Mouse (Mus musculus) lung, adult 2 months (tissue): ENCODE data around the gene Adamts4. TPM values are rescaled to one million over a fixed set of nuclear protein-coding genes. Genes with fewer than 3 reads are reported as not detected.
"Not testable (repeated sequence)": the region's sequence is repeated elsewhere in the genome, so short reads cannot be mapped to it uniquely, and the experiment has no call there.

Experiments
- DNase-seq: peaks from one replicate; pipeline ENCODE4 v3.0.0; 2022
- H3K4me1 ChIP-seq: fragments of 200-500 bp; 2 replicates; pipeline ENCODE4 v1.6.1; 2011; ENCODE audit warnings: low read length; ENCODE audit not compliant: control insufficient read depth, insufficient read depth
- H3K4me3 ChIP-seq: fragments of 200-500 bp; replicated peaks from 2 replicates; pipeline ENCODE3; 2011; ENCODE audit warnings: low read depth, mild to moderate bottlenecking, control low read depth, low read length; ENCODE audit errors: extremely low read depth
- CTCF ChIP-seq: fragments of 200-500 bp; IDR thresholded peaks from 2 replicates; pipeline ENCODE4 v1.5.1; 2011; ENCODE audit warnings: mild to moderate bottlenecking, low read length, control low read depth; ENCODE audit not compliant: insufficient read depth
- POLR2A ChIP-seq: fragments of 200-500 bp; IDR thresholded peaks from 2 replicates; pipeline ENCODE4 v1.6.1; 2011; ENCODE audit warnings: low read depth, mild to moderate bottlenecking, control low read depth, low read length, borderline replicate concordance; ENCODE audit errors: extremely low read depth
- WGBS: fragments of 180-500 bp; shearing (Covaris S2); methylation state at CpG from one replicate; pipeline ENCODE4 v1.1.7; 2018; 5-methylcytosine and 5-hydroxymethylcytosine counted together
- polyA plus RNA-seq: library from polyadenylated mRNA; depleted of rRNA; stranded (reverse); fragments of >200 nt; gene quantifications from 2 replicates; pipeline ENCODE4 v1.2.3, GENCODE M21; 2012

Adamts4 gene
- polyA plus RNA-seq, 1 experiment = 1.3 TPM

- no peak for DNase-seq
- no peaks in the 10 kb centered on the region for H3K4me1 ChIP-seq
- TF ChIP-seq CTCF = no peak
- TF ChIP-seq POLR2A = no peak
- 57% methylated on average over 15 of the region's 15 CpGs for WGBS
- no peak overlapping the region for H3K4me3 ChIP-seq
These were observed 10.1 kb upstream of the Adamts4 start for GRCm38 (mm10) chr1:171239992-171240744.

GRCm38 (mm10) chr1:171240911-171241310, 9.3 kb upstream of the Adamts4 start:
- no peak for DNase-seq
- 88% methylated on average over 10 of the region's 10 CpGs for WGBS
- TF ChIP-seq CTCF = no peak
- TF ChIP-seq POLR2A = no peak
- Histone ChIP-seq H3K4me1 (no peaks in the 10 kb centered on the region), H3K4me3 (no peak overlapping the region)

- WGBS = 86% methylated on average over 12 of the region's 12 CpGs
- not testable (repeated sequence) for DNase-seq, H3K4me3 ChIP-seq, H3K4me1 ChIP-seq
These were observed 8.3 kb upstream of the Adamts4 start for GRCm38 (mm10) chr1:171241952-171242351.

DNA sequence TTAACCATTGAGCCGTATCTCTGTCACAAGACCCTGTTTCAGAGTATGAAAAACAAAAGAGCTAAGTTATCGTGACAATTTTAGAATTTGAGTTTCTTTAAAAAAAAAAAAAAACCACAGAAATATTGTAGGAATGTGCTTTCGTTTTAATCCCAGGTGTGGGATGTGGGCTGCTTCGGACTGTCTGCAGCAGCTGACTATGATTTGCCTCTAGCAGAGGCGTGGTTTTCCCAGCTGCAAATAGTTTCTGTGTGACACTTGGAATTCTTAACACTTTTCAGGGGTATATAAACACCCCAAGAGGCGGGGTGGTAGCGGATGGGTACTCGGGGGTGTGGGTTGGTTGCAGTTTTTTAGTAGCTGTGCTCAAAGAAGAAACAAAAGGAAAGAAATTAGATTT, 4.9 kb upstream of the Adamts4 start:
- TF ChIP-seq CTCF = no peak
- TF ChIP-seq POLR2A = no peak
- no peak for DNase-seq
- H3K4me3 ChIP-seq = no peak overlapping the region
- peaks cover 15% of the 10 kb centered on the region for H3K4me1 ChIP-seq
- WGBS = 76% methylated on average over 8 of the region's 8 CpGs

DNA sequence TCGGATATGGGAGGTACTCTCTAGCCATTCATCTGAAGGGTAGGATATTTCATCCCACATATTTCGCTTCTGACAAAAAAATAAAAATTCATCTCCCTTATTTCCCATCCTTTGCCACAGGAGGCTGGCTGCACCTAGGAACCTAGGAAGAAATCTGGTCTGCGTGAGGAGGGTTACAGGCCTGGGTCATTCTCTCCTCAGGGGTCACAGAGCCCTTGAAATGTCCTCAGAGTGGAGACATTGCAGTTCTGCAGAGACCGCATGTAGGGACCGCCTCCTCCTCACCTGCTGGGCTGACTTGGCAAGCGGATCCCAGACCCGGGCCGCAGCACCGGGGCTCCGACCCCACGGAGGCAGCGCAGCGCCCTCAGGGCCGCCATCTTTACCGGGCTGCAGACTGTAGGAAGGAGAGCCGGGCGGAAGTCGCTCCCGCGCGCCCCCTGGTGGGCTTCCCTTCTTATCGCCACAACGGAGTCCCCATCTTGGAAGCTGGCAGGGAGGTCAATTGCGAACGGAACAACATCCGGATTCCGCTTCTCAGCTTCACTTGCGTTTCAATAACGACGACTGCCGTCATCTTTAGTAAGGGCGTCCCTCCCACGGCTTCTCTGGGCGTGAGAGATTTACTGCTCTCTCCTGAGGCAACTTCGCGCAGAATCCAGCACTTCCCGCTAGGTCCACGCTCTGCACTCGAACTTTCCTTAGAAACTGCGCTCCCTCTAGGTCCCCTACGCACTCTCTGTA, 3.3 kb upstream of the Adamts4 start:
- under 1% methylated on average over 41 of the region's 41 CpGs for WGBS
- Histone ChIP-seq H3K4me3 (peak overlapping the region; percentile 88), H3K4me1 (peaks cover 15% of the 10 kb centered on the region)
- DNase-seq = peak; percentile 94
- TF ChIP-seq POLR2A = peak; percentile 94; the same call in 1 of the 2 replicates
- TF ChIP-seq CTCF = peak; percentile 69

GRCm38 (mm10) chr1:171247453-171247841, 2.8 kb upstream of the Adamts4 start:
- DNase-seq = no peak
- TF ChIP-seq POLR2A (no peak), CTCF (no peak)
- 6% methylated on average over 13 of the region's 13 CpGs for WGBS

DNA sequence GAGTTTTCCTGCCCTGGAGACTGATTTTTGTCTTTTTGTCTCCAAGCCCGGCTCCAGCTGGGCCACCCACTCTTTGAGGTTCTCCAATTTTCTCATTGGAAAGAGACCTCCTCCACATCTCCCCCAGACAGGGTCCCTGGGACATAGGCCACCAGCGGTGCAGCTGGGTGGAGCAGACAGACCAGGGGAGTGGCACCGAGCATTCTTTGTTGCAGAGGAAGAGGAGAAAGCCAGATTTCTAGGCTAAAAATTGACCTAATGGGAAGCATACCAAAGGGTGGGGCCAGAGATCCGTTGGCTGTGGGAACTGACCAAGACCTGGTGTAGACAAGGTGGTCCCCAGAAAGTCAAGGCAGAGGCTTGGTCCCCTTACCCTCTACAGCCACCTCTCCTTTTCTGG, 2.3 kb upstream of the Adamts4 start:
- WGBS = 22% methylated on average over 4 of the region's 4 CpGs
- DNase-seq = no peak
- TF ChIP-seq POLR2A = no peak
- TF ChIP-seq CTCF = no peak
- no peak overlapping the region for H3K4me3 ChIP-seq
- peaks cover 15% of the 10 kb centered on the region for H3K4me1 ChIP-seq

More at GRCm38 (mm10) chr1:171247453-171247841, 2.8 kb upstream of the Adamts4 start:
- Histone ChIP-seq H3K4me1 (peaks cover 15% of the 10 kb centered on the region), H3K4me3 (peak overlapping the region; percentile 72)

DNA sequence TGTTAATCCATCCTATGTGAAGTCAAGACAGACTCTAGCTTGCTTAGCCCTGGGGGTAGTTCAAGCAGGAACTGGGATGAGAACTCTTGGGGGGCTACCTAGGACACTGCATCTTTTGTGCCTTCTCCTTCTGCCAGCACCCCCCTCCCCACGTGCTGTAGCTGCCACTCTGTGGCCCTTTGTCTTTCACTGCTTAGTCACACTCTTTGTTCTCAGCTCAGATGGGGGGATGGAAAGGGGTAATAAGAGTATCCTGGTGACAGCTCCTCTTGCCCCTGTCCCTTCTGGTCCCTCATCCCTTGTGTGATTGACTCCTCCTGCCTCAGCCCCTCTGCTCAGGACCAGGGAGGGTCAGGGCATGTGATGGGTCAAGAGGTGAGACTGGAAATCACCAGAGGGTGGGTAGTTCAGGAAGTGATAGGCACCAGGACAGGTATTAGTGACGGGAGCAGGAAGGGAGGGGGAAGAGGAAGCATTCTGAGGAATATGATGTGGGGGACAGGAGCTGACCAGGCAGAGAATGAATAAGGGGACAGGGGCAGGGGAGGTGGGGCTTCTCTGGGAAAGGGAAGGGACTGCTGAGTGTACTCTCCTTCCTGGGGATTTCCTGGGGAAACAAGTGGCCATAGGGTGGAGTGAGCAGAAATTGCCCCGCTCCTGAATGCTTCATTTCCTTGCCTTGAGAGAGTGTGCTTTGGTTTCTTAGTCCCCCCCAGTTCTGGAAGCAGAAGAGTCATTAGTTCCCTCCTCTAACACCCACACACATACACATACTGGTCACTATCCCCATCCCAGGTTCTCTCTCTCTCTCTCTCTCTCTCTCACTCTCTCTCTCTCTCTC, 1.6 kb upstream of the Adamts4 start:
- 29% methylated on average over 3 of the region's 3 CpGs for WGBS
- TF ChIP-seq POLR2A (no peak), CTCF (no peak)
- Histone ChIP-seq H3K4me1 (peaks cover 15% of the 10 kb centered on the region), H3K4me3 (no peak overlapping the region)
- no peak for DNase-seq
